Mouse (Mus musculus) B cell, adult 2 months (primary cell): ENCODE data around the gene Plekha6.

ENCODE experiments used
- DNase-seq, 2 experiments: peaks; one replicate each; pipeline ENCODE4 v3.0.0; 2022

Plekha6 gene

DNA sequence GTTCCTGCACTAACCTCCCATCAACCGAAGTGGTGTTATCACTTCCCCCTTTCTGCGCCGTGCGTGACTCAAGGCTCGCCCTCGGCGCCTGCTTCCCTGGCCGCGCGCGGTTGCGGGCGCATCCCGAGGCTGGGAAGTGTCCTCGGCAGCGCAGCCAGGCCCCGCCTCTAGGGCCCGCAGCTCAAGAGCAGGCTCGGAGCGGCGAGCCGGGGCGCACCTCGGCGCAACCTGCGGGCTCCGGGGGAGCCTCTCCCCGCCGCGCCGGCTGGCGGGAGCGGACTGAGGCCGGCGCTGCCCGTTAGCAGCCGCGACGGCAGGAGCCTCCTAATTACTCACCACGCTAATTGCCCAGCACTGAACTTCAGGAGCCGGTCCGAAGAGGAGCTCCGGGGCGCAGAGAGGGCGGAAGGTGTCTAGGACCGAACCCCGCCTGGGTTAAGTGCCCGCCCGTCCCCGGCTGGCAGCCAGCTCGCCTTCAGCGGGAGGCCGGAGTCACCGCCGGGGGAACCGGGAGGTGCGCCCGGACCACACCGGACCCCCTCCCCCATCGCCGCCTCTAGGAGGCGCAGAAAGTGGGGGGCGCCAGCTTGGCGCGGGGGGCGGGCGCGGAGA lies at the start of gene Plekha6:
Plekha6 (plus strand) TSS at position 391 of the 612 bp plus-strand sequence.
- DNase-seq, result peak; percentile 53 to 56

DNA sequence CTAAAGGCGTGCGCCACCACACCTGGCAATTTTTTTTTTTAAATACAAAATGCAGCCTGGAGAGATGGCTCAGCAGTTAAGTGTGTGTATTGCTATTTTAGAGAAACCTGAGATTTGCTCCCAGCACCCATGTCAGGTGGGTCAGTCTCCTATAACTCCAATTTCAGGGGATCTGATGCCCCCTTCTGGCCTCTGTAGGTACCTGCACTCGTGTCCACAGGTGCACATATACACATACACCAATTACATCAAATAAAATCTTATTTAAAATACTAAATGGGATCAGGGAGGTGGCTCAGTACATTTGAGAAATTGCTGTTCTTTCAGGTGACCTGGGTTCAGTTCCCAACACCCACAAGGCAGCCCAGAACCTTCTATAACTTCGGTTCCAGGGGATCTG lies 47.9 kb upstream of the Plekha6 start:
- DNase-seq, result no peak

- DNase-seq, result peak; percentile 57 to 70
These were observed 45.9 kb upstream of the Plekha6 start for GRCm38 (mm10) chr1:133118127-133118526.

GRCm38 (mm10) chr1:133118844-133119243 lies 45.2 kb upstream of the Plekha6 start:
- no peak for DNase-seq

DNA sequence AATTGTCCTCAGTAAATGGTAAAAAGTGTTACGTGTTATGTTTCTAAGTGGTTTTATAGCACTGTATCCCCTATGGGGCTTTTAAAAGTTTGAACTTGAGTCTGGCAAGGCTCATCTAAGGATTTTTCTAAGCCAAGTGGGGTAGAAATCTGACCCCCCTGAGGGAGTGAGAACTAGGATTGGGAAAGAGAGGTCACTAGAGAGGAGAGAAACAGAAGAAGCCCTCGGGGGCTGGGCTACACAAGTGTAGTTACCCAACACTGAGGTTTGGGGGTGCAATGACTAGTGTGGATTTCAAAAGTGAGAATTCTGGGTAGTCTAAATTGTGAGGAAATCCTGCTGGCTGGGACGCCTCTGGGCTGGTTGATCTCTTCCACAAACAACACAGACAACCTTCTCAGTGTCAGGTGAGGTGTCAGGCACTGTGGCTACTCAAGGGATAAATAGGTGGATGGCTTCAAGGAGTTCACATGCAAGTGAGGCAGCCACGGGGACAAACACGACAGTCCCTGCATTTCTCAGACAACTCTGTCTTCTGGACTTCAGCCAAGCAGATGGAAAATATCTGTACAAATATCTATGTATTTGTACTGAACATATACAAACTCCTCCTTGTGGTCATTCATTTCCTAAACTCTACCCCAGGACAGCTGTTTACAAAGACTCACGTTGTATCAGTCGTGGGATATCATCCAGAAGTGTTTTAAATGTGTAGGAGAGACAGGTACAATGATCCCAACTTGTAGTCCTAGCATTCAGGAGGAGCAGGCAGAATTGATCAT lies 43.9 kb upstream of the Plekha6 start:
- no peak for DNase-seq

GRCm38 (mm10) chr1:133121246-133121645 lies 42.8 kb upstream of the Plekha6 start:
- DNase-seq, result no peak

DNA sequence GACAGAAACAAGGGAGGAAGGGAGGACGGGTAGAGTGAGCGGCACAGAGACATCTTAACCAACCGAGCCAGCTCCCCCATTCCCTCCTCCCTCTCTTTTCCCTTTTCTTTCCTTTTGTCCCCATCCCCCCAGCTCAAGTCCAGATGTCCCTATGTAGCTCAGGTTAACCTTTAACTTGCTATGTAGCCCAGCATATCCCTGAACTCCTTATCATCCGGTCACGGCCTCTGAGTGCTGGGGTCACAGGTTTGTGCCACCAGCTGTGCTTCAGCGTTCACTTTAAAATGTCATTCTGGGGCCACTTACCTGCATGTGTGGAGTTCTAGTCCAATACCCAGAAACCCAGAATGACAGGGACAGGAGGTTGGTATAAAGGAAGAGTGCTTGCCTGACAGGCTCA lies 39.9 kb upstream of the Plekha6 start:
- DNase-seq, result no peak

GRCm38 (mm10) chr1:133125640-133126364 lies 38.2 kb upstream of the Plekha6 start:
- DNase-seq, result peak; percentile 31 to 40

DNA sequence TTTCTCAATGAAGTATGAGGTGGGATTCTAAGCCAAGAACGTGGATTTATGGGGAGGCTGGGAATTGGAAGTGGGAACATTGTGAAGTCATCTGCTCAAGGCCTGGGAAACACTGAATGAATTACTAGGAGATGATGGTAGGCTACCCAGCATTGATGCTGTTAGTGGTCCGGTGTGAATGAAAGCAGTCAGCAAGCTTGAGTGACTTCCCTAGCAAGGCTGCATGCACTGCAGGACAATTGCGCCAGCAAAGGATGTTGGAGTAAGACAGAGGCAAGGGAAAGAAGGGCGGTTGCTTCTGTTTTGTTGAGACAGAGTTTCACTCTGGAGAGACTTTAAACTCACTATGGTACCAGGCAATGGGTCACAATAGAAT lies 37.7 kb upstream of the Plekha6 start:
- DNase-seq, result no peak

DNA sequence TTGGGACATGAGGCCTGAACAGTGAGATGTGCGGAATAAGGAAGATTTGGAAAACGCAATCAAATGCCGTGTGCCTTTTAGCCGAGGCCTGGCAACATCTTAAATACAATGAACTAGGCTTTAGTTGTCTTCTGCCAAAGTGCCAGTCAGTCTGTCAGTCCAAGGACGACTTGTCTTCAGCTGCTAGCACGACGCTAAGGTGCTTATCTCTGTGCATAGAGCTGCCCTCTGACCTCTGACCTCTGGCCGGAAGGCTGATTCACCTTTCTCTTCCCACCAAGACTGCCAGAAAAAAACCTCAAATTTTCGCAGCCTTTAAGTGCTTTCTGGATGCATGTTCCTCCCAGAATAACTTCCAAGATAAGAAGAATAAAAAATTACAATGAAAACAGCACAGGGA lies 36.7 kb upstream of the Plekha6 start:
- no peak for DNase-seq

DNA sequence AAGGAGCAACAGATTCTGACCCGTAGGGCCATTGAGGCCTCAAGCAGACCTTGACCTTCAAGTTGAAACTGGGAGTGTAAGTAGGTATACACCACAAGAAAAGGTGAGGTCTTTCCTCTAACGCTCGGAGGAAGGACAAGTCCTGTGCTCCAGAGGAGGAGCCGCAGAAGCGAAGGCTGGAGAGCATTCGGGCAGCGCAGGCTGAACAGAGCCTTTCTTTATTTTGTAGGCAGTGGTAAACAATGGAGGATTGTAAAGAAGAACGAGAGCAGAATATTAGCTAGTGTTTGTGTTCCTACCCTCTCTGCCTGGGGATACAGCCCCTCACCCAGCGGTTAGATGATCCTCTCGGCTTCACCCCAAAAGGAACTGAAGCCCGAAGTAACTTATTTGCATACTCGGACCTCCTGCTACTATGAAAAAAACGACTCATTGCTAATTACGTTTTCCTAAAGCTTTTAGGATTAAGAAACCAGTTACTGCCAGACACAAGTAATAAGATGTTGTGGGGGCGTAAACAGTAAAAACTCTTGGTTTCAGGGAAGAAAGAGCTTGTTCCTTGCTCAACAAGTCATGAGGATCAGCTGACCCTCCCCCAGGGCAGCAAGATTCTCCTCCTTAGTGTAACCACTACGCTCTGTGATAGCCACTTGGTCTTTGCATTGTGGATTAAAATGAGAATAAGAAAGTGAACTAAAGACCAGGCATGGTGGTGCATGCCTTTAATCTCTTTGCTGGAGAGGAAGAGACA lies 34.4 kb upstream of the Plekha6 start:
- no peak for DNase-seq

- DNase-seq, result peak; percentile 96 to 97
These were observed 33.1 kb upstream of the Plekha6 start, which contains the start of gene Ppp1r15b for GRCm38 (mm10) chr1:133130638-133131560. TSS of gene Ppp1r15b (plus strand) at chr1:133131143.

- no peak for DNase-seq
These were observed 32.5 kb upstream of the Plekha6 start for GRCm38 (mm10) chr1:133131561-133131905.

DNA sequence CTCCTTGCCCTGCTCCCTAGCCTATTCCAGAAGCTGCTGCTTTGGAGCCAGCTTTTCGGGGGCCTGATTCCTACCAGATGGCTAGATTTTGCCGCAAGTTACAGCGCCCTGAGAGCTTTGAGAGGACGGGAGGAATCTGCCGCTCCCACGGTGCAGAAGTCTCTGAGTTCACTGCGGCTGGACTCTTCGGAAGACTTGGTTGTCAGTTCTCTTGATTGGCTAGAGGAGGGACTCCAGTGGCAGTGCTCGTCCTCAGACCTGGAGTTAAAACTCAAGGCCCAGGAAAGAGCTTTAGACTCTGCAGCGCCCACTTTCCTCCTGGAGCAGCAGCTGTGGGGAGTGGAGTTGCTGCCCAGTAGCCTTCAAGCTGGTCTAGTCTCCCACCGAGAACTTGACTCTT lies 32.1 kb upstream of the Plekha6 start:
- DNase-seq, result peak; percentile 29 to 37

- DNase-seq, result peak; percentile 23 to 26
These were observed 31.4 kb upstream of the Plekha6 start for GRCm38 (mm10) chr1:133132388-133133326.

GRCm38 (mm10) chr1:133133425-133133824 lies 30.6 kb upstream of the Plekha6 start:
- DNase-seq, result peak; percentile 29 to 31

- no peak for DNase-seq
These were observed 29.9 kb upstream of the Plekha6 start for GRCm38 (mm10) chr1:133134071-133134470.

DNA sequence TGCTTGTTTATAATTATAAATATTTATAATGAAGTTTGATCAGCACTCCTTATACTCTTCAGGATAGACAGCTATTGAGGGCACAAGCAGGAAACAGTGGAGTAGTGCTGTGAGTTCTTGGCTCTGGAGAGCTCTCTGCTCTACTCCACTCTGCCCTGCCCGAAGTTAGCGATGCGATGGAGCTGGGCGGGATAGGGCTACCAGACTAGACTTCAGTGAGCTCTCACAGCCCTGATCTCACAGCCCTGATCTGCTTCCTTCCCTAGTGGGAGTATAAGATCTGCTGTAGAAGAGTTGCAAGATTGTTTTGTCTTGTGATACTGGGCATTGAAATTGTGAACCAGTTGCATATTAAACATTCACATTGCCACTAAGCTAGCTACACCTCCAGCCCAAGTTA lies 29.1 kb upstream of the Plekha6 start:
- DNase-seq, result peak in 1 of 2 experiments; percentile 16

- DNase-seq, result peak; percentile 40 to 46
These were observed 28.2 kb upstream of the Plekha6 start for GRCm38 (mm10) chr1:133135808-133136207.

DNA sequence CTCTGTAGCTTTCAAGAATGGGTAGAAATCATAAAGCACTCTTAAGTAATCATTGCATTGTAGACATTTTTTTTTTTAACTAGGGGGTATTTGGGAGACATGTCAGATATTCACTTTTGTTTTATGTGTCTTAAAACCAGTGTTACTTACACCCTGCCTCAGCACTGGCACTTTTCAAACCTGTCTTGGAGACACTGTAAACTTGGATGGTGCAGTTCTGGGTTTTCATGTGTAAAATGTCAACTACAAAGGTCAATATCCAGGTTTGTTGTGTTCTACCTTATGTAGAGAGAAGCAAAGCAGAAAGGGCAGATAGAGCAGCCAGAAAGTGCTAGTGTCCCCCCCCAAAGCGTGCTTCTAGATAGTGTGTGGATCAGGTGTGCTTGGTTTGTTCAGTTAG lies 25.6 kb upstream of the Plekha6 start:
- no peak for DNase-seq
